9 mouse cellular contexts compared by ENCODE assay signal in the genomic region with DNA sequence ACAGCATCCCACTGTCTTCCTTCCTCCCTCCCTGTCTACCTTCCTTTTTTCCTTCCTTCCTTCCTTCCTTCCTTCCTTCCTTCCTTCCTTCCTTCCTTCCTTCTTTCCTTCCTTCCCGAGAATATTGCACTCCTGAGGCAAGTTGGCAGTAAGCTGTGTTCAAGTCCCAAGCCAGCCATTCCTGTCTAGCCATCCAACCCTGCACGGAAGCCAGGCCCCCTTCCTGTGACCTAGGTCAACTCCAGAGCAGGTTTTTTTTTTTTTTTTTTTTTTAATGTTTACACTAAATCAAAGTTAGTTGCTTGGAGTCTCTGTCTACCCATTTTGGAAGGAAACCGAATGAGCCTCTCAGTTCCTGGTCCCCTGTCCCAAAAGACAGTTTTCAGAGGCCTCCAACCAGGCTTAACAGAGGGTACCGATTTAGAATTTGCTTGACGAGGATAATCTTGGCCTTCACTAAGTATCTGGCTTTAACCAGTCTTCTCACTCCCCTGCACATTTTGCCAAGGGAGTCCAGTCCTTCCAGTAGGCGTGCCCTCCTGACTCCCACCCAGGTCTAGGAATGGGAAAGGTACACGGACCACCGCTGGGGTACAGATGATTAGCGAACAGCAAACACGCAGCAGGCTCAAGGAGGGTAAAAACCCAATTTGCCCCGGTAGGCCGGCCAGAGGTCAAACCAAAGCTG. TPM values are rescaled to one million over a fixed set of nuclear protein-coding genes. Genes with fewer than 3 reads are reported as not detected.
DNase-seq lines count a peak whose midpoint lies in the region; ATAC-seq lines count a peak whose summit lies in the region.
"Had no signal": no experiment of that assay in that cellular context is flagged by ENCODE, and none has a peak within 500 bp of the region (broad histone marks: within the 10 kb centered on the region; RNA-seq: fewer than 3 reads in every experiment).

No protein-coding gene starts in this region.

- no peak overlapping the region for H3K9ac ChIP-seq in hindbrain, embryonic 16.5 days (ENCODE audit: low read depth, low read length)
- H3K9ac ChIP-seq in forebrain, embryonic 14.5 days (ENCODE audit: low read length), result no peak overlapping the region
- no peak overlapping the region for H3K9ac ChIP-seq in liver, embryonic 15.5 days

- no peaks in the 10 kb centered on the region for H3K36me3 ChIP-seq in hindbrain, embryonic 10.5 days
- no peaks in the 10 kb centered on the region for H3K36me3 ChIP-seq in hindbrain, embryonic 16.5 days (ENCODE audit: control insufficient read depth, insufficient read depth, low read length)
- H3K36me3 ChIP-seq in forebrain, embryonic 14.5 days (ENCODE audit: control insufficient read depth, insufficient read depth, low read length), result no peaks in the 10 kb centered on the region
- no peaks in the 10 kb centered on the region for H3K36me3 ChIP-seq in liver, embryonic 15.5 days (replicated peaks)
- H3K36me3 ChIP-seq: G1E had no signal

- no peak for DNase-seq in hindbrain, embryonic 10.5 days (ENCODE audit: low spot score)
- DNase-seq in Muller cell, postnatal 12 days (ENCODE audit: inconsistent ontology term), result peak; percentile 12
- DNase-seq in forebrain, embryonic 14.5 days (ENCODE audit: low spot score), result no peak
- no peak for DNase-seq in thymus, postnatal 10 days (ENCODE audit: low spot score in 2 of 2)
- no peak for DNase-seq in spleen, postnatal 36 days (ENCODE audit: low spot score in 2 of 2)
- no peak for DNase-seq in spleen, adult 12 weeks (ENCODE audit: low spot score)

- H3K4me2 ChIP-seq in hindbrain, embryonic 16.5 days (ENCODE audit: low read length), result no peak overlapping the region
- peak overlapping the region; percentile 16; the same call in 1 of the 2 replicates for H3K4me2 ChIP-seq in forebrain, embryonic 14.5 days (ENCODE audit: low read length)
- no peak overlapping the region for H3K4me2 ChIP-seq in liver, embryonic 15.5 days

- 3% methylated on average over 12 of the region's 12 CpGs for WGBS in hindbrain, embryonic 10.5 days
- WGBS in hindbrain, embryonic 16.5 days, result 12% methylated on average over 12 of the region's 12 CpGs
- WGBS in forebrain, embryonic 14.5 days, result 13% methylated on average over 12 of the region's 12 CpGs
- 33% methylated on average over 12 of the region's 12 CpGs for WGBS in liver, embryonic 15.5 days (ENCODE audit: insufficient replicate concordance)

- peak overlapping the region; percentile 81 for H3K27ac ChIP-seq in hindbrain, embryonic 10.5 days
- no peak overlapping the region for H3K27ac ChIP-seq in hindbrain, embryonic 16.5 days (ENCODE audit: low read depth, low read length)
- H3K27ac ChIP-seq in forebrain, embryonic 14.5 days (ENCODE audit: low read depth, low read length), result no peak overlapping the region
- H3K27ac ChIP-seq in liver, embryonic 15.5 days (replicated peaks), result peak overlapping the region; percentile 63

- no peaks in the 10 kb centered on the region for H3K9me3 ChIP-seq in hindbrain, embryonic 10.5 days
- H3K9me3 ChIP-seq in hindbrain, embryonic 16.5 days (ENCODE audit: control insufficient read depth, low read length), result no peaks in the 10 kb centered on the region
- no peaks in the 10 kb centered on the region for H3K9me3 ChIP-seq in forebrain, embryonic 14.5 days (replicated peaks; ENCODE audit: control insufficient read depth, low read length)
- no peaks in the 10 kb centered on the region for H3K9me3 ChIP-seq in liver, embryonic 15.5 days (replicated peaks)
- H3K9me3 ChIP-seq: G1E had no signal

- peaks cover 34% of the 10 kb centered on the region for H3K4me1 ChIP-seq in hindbrain, embryonic 10.5 days (replicated peaks)
- H3K4me1 ChIP-seq in hindbrain, embryonic 16.5 days (ENCODE audit: control insufficient read depth, insufficient read depth, low read depth, low read length), result 0 out of 2 replicates have a peak, but pooled peaks cover 2% of the 10 kb centered on the region
- peaks cover 6% of the 10 kb centered on the region; the same call in 1 of the 2 replicates for H3K4me1 ChIP-seq in forebrain, embryonic 14.5 days (ENCODE audit: control insufficient read depth, insufficient read depth, low read length)
- peaks cover 18% of the 10 kb centered on the region for H3K4me1 ChIP-seq in liver, embryonic 15.5 days (replicated peaks)

- peak overlapping the region; percentile 40 for H3K4me3 ChIP-seq in hindbrain, embryonic 10.5 days
- H3K4me3 ChIP-seq in hindbrain, embryonic 16.5 days (ENCODE audit: low read length), result no peak overlapping the region
- no peak overlapping the region for H3K4me3 ChIP-seq in forebrain, embryonic 14.5 days (ENCODE audit: low read depth, low read length)
- H3K4me3 ChIP-seq in liver, embryonic 15.5 days (replicated peaks), result no peak overlapping the region

- ATAC-seq in hindbrain, embryonic 16.5 days, result no peak
- ATAC-seq in forebrain, embryonic 14.5 days, result 0 out of 2 replicates have a peak, but pooled peaks have one; percentile 18
- no peak for ATAC-seq in liver, embryonic 15.5 days (ENCODE audit: insufficient read depth)

- peaks cover 37% of the 10 kb centered on the region for H3K27me3 ChIP-seq in hindbrain, embryonic 10.5 days (ENCODE audit: insufficient read depth, poor library complexity, severe bottlenecking)
- peaks cover 14% of the 10 kb centered on the region for H3K27me3 ChIP-seq in hindbrain, embryonic 16.5 days (replicated peaks; ENCODE audit: control insufficient read depth, insufficient read depth, low read length)
- no peaks in the 10 kb centered on the region for H3K27me3 ChIP-seq in forebrain, embryonic 14.5 days (replicated peaks; ENCODE audit: control insufficient read depth, insufficient read depth, low read length)
- H3K27me3 ChIP-seq in liver, embryonic 15.5 days, result peaks cover 13% of the 10 kb centered on the region

RNA-seq across cellular contexts. Expression of gene Ctdsp2, which starts 7.0 kb away (rescaled TPM):
- 33.5 and 36.5 TPM in 2 replicates for polyA plus RNA-seq in hindbrain, embryonic 10.5 days (2016; fragmentation: Nextera tagmentation; extraction: Ambion mirVana)
- 13.7 and 18.1 TPM in 2 replicates for polyA plus RNA-seq in hindbrain, embryonic 16.5 days (2015; fragmentation: Nextera tagmentation; extraction: Ambion mirVana)
- polyA plus RNA-seq in forebrain, embryonic 14.5 days (2014; fragmentation: Nextera tagmentation; extraction: Ambion mirVana), result 30.2 and 34.5 TPM in 2 replicates
- polyA plus RNA-seq in liver, embryonic 15.5 days (2015; fragmentation: Nextera tagmentation; extraction: Ambion mirVana), result 11.3 and 12.9 TPM in 2 replicates

RNA-seq across cellular contexts. Expression of gene Avil, which starts 29.0 kb away (rescaled TPM):
- polyA plus RNA-seq in hindbrain, embryonic 10.5 days (2016; fragmentation: Nextera tagmentation; extraction: Ambion mirVana), result 0.63 and 1.6 TPM in 2 replicates
- polyA plus RNA-seq in hindbrain, embryonic 16.5 days (2015; fragmentation: Nextera tagmentation; extraction: Ambion mirVana), result 3.7 and 7.0 TPM in 2 replicates
- polyA plus RNA-seq in forebrain, embryonic 14.5 days (2014; fragmentation: Nextera tagmentation; extraction: Ambion mirVana), result 0.07 and 0.70 TPM in 2 replicates
- 0.07 and 0.16 TPM in 2 replicates for polyA plus RNA-seq in liver, embryonic 15.5 days (2015; fragmentation: Nextera tagmentation; extraction: Ambion mirVana)
- polyA plus RNA-seq: G1E had no signal

RNA-seq across cellular contexts. Expression of gene Tsfm, which starts 59.1 kb away (rescaled TPM):
- 91.4 and 97.4 TPM in 2 replicates for polyA plus RNA-seq in hindbrain, embryonic 10.5 days (2016; fragmentation: Nextera tagmentation; extraction: Ambion mirVana)
- polyA plus RNA-seq in hindbrain, embryonic 16.5 days (2015; fragmentation: Nextera tagmentation; extraction: Ambion mirVana), result 63.7 and 67.7 TPM in 2 replicates
- 64.4 and 65.4 TPM in 2 replicates for polyA plus RNA-seq in forebrain, embryonic 14.5 days (2014; fragmentation: Nextera tagmentation; extraction: Ambion mirVana)
- 43.9 and 44.8 TPM in 2 replicates for polyA plus RNA-seq in liver, embryonic 15.5 days (2015; fragmentation: Nextera tagmentation; extraction: Ambion mirVana)

Comparison
In these comparisons a context has a peak if more than half of its experiments do, and no peak if none do; other contexts are left out.
1. H3K27ac ChIP-seq: peak in hindbrain, embryonic 10.5 days (single experiment) and liver, embryonic 15.5 days (single experiment); none in hindbrain, embryonic 16.5 days (single experiment) and forebrain, embryonic 14.5 days (single experiment).